Mouse (Mus musculus) embryonic fibroblast, embryonic 13.5 days (primary cell): ENCODE measurements at regions not wholly inside any gene's neighbourhood (a gene's known extent, or its start where the extent isn't known, plus 50 kb on each side); places are given as distances from the start of the nearest gene placed in this dataset.

Source experiments
- CTCF ChIP-seq: IDR thresholded peaks from 2 replicates; pipeline ENCODE4 v1.5.1; 2011; ENCODE audit warnings: mild to moderate bottlenecking, control low read depth, low read length, moderate library complexity, borderline replicate concordance; ENCODE audit not compliant: insufficient read depth
- POLR2A ChIP-seq: IDR thresholded peaks from 2 replicates; pipeline ENCODE4 v1.6.1; 2011; ENCODE audit warnings: low read depth, mild to moderate bottlenecking, control low read depth, low read length, moderate library complexity

- TF ChIP-seq POLR2A (no peak), CTCF (no peak)
Measured at GRCm38 (mm10) chr5:4615233-4615632, 142.6 kb downstream of the Fzd1 start.
